Mouse (Mus musculus): ENCODE measurements around the gene Avil.

The Avil gene

GRCm38 (mm10) chr10:126980933-126981530 lies 19.5 kb upstream of the Avil start:
- in situ Hi-C loops (cut with MboI; ENCODE audit: unreplicated experiment in 2 of 2), result no loop called here

GRCm38 (mm10) chr10:126981746-126982145 lies 18.8 kb upstream of the Avil start:
- in situ Hi-C loops (cut with MboI; ENCODE audit: unreplicated experiment in 2 of 2), result no loop called here

GRCm38 (mm10) chr10:126983193-126983725 lies 17.2 kb upstream of the Avil start:
- in situ Hi-C loops (cut with MboI; ENCODE audit: unreplicated experiment in 2 of 2), result no loop called here

GRCm38 (mm10) chr10:126984189-126985004 lies 16.1 kb upstream of the Avil start:
- in situ Hi-C loops (cut with MboI; ENCODE audit: unreplicated experiment in 2 of 2), result no loop called here

GRCm38 (mm10) chr10:126985127-126985526 lies 15.4 kb upstream of the Avil start:
- in situ Hi-C loops (cut with MboI; ENCODE audit: unreplicated experiment in 2 of 2), result no loop called here

GRCm38 (mm10) chr10:126985579-126985978 lies 14.9 kb upstream of the Avil start:
- in situ Hi-C loops (cut with MboI; ENCODE audit: unreplicated experiment in 2 of 2), result no loop called here

- in situ Hi-C loops (cut with MboI; ENCODE audit: unreplicated experiment in 2 of 2), result no loop called here
Measured at GRCm38 (mm10) chr10:126986541-126986961, 14.0 kb upstream of the Avil start.

- in situ Hi-C loops (cut with MboI; ENCODE audit: unreplicated experiment in 2 of 2), result no loop called here
Measured at GRCm38 (mm10) chr10:126987183-126988118, 13.1 kb upstream of the Avil start.

- in situ Hi-C loops (cut with MboI; ENCODE audit: unreplicated experiment in 2 of 2), result no loop called here
Measured at GRCm38 (mm10) chr10:126988513-126989165, 11.9 kb upstream of the Avil start.

- in situ Hi-C loops (cut with MboI; ENCODE audit: unreplicated experiment in 2 of 2), result loop anchor here (5.0 kb wide), 1 partner anchor 73 kb away; no protein-coding TSS in a partner anchor
Measured at GRCm38 (mm10) chr10:126990313-126991056, 10.0 kb upstream of the Avil start.

GRCm38 (mm10) chr10:126991676-126992075 lies 8.8 kb upstream of the Avil start:
- in situ Hi-C loops (cut with MboI; ENCODE audit: unreplicated experiment in 2 of 2), result loop anchor here (5.0 kb wide), 1 partner anchor 74 kb away; no protein-coding TSS in a partner anchor

- in situ Hi-C loops (cut with MboI; ENCODE audit: unreplicated experiment in 2 of 2), result loop anchor here (5.0 kb wide), 1 partner anchor 76 kb away; no protein-coding TSS in a partner anchor
Measured at GRCm38 (mm10) chr10:126993621-126994020, 6.9 kb upstream of the Avil start.

GRCm38 (mm10) chr10:126997340-126998113 lies 3.0 kb upstream of the Avil start:
- in situ Hi-C loops (cut with MboI; ENCODE audit: unreplicated experiment in 2 of 2), result no loop called here

- in situ Hi-C loops (cut with MboI; ENCODE audit: unreplicated experiment in 2 of 2), result no loop called here
Measured at GRCm38 (mm10) chr10:127001297-127001696, 788 bp downstream of the Avil start.

- in situ Hi-C loops (cut with MboI; ENCODE audit: unreplicated experiment in 2 of 2), result no loop called here
Measured at GRCm38 (mm10) chr10:127002056-127002455, 1.5 kb downstream of the Avil start.

GRCm38 (mm10) chr10:127002765-127003164 lies 2.3 kb downstream of the Avil start:
- in situ Hi-C loops (cut with MboI; ENCODE audit: unreplicated experiment in 2 of 2), result no loop called here

- in situ Hi-C loops (cut with MboI; ENCODE audit: unreplicated experiment in 2 of 2), result no loop called here
Measured at GRCm38 (mm10) chr10:127003334-127003733, 2.8 kb downstream of the Avil start.

GRCm38 (mm10) chr10:127003806-127004205 lies 3.3 kb downstream of the Avil start:
- in situ Hi-C loops (cut with MboI; ENCODE audit: unreplicated experiment in 2 of 2), result no loop called here

- in situ Hi-C loops (cut with MboI; ENCODE audit: unreplicated experiment in 2 of 2), result no loop called here
Measured at GRCm38 (mm10) chr10:127016488-127016887, 16.0 kb downstream of the Avil start.

Data from v-Abl transformed pro-B cells (cell line).